Mouse (Mus musculus) thymus, adult 2 months (tissue): Measurements from ENCODE around the gene Hist2h2ab.

Experiments used
- CTCF ChIP-seq: fragments of 200-500 bp; IDR thresholded peaks from 2 replicates; pipeline ENCODE4 v1.5.1; 2012; ENCODE audit warnings: mild to moderate bottlenecking, control low read depth, low read length, moderate library complexity, borderline replicate concordance; ENCODE audit not compliant: control insufficient read depth, poor library complexity, insufficient read depth; ENCODE audit errors: extremely low read depth
- POLR2A ChIP-seq: fragments of 200-500 bp; IDR thresholded peaks from 2 replicates; pipeline ENCODE4 v1.6.1; 2012; ENCODE audit warnings: mild to moderate bottlenecking, low read length, control low read depth, moderate library complexity; ENCODE audit not compliant: control insufficient read depth, poor library complexity, insufficient read depth; ENCODE audit errors: extremely low read depth

GRCm38 (mm10) chr3:96173185-96173584, 46.5 kb upstream of the Hist2h2ab start:
- no peak for TF ChIP-seq CTCF
- TF ChIP-seq POLR2A = no peak
